Mouse (Mus musculus) WW6 (cell line): ENCODE data around the gene Tbl3.
"Not testable (repeated sequence)": the region's sequence is repeated elsewhere in the genome, so short reads cannot be mapped to it uniquely, and the experiment has no call there.

Source experiments
- DNase-seq: peaks from one replicate; pipeline ENCODE4 v3.0.0-alpha.2; 2013; ENCODE audit warnings: low read depth, low spot score

Gene Tbl3

GRCm38 (mm10) chr17:24727618-24728017 is 20.2 kb upstream of the Tbl3 start, which contains the start of gene Rpl3l:
TSS of gene Rpl3l (plus strand) at chr17:24727820.
- no peak for DNase-seq

DNA sequence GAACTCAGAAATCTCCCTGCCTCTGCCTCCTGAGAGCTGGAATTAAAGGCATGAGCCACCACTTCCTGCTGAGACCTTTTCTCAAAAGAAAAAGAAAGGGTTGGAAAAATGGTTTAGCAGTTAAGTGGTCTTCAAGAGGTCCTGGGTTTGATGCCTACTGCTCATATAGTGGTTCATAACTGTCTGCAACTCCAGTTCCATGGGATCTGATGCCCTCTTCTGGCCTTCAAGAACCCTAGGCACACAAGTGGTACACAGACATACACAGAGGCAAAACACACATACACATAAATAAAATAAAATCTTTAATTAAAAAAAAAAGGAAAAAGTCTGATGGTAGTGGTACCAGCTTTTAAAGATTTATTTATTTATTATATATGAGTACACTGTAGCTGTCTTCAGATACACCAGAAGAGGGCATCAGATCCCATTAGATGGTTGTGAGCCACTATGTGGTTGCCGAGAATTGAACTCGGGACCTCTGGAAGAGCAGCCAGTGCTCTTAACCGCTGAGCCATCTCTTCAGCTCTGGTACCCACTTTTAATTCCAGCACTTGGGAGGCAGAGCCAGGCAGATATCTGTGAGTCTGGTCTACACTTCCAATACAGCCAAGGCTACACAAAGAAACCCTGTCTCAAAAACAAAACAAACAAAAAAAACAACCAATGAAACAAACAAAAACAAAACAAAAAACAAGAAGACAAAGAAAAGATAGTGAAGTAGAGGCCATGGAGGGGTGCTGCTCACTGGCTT is 18.4 kb upstream of the Tbl3 start:
- no peak for DNase-seq

GRCm38 (mm10) chr17:24724184-24724583 is 16.7 kb upstream of the Tbl3 start, which contains the start of gene Ndufb10:
TSS of gene Ndufb10 (minus strand) at chr17:24724478.
- peak; percentile 83 for DNase-seq

- DNase-seq: no peak
These were observed 16.4 kb upstream of the Tbl3 start for GRCm38 (mm10) chr17:24723881-24724180.

DNA sequence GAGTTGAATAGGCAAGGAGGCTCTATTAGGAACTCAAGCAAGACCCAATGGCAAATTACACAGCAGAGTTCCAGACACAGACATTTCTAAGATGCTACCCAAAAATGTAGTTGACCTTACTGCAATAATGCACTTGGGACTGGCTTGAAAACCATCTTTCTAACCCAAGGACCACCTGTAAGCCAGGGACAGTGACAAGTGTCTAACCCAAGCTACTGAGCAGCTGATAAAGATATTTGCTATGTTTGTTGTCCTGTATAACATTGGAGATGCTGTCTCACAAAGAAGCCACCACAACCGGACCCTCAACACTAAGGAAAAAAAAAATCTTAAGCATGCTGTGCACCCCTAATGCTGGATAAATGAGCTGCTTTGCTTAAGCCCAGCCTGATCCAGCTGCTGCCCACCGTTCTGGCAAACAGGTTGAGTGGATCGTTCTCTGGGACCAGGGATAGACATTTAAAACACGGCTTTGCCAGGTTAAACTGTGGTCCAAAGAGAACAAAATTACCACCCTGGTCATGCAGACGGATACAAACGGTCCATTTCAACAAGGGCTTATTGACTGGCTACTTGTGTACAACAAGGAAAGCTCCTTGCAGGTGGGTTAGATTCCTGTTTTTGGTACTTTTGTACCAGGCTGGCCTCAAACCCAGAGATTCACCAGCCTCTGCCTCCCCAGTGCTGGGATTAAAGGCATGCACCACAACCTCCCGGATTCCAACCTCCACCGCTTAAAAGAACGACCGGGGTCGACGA is 15.8 kb upstream of the Tbl3 start:
- no peak for DNase-seq

DNA sequence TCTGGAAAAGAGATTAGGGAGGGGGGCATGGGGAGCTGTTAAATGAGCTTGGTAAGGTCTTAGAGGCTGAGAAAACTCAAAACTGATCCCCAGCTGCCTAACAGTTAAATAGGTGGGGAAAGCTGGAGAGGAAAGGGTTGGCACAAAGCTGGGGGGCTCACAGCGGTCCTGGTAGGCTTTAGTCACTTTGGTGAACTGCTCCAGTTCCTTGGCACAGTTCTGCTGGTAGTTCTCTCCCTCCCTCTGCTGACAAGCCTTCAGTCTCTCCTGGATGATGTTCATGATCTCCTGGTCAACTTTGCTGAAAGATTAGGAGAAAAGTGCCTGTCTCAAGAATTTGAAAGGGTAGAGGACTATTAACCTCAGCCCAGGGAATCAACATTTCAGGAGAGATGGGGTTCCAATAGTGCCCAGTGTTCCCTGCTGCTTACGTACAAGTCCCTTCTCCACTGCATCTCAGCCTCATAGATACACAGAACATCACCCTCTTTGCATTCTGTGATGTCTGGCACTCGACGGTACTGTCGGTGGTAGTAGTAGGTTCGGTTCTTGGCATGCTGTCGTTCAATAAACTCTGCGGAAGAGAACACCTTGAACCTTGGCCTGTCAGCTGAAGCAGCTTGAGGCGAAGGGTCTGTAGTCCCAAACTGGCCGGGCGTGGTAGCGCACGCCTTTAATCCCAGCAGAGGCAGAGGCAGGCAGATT is 14.9 kb upstream of the Tbl3 start:
- DNase-seq: no peak

DNA sequence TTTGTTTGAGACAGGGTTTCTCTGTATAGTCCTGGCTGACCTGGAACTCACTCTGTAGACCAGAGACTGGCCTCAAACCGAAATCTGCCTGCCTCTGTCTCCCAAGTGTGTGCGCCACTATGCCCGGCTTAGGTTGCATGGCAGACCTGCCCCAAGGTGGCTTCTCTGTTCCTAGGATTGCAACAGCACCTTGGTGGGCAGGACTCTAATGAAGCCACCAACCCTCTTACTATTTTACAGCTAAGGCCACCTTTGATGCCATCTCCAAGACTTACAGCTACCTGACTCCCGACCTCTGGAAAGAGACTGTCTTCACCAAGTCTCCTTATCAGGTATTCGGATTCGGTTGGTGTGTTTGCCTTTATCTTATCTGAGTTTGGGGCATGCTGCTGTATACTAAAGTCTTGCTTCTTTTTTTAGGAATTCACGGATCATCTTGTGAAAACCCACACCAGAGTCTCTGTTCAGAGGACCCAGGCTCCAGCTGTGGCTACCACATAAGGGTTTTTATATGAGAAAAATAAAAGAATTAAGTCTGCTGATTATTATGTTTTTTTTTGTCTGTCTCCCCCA is 14.0 kb upstream of the Tbl3 start:
- DNase-seq: not testable (repeated sequence)

DNA sequence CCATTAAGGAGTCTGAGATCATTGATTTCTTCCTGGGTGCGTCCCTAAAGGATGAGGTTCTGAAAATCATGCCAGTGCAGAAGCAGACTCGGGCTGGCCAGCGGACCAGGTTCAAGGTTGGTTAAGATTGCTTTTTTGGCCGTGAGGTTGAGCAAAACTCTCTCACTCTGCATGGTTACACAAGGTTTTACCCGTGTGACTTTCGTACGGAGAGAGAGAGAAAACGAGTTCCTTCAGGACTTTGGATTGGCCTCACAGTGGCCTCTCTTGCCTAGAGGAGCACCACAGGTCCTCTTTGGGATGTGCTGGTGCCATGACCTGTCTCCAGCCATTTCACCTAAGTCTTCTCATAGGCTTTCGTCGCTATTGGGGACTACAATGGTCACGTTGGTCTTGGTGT is 13.2 kb upstream of the Tbl3 start:
- DNase-seq: not testable (repeated sequence)

DNA sequence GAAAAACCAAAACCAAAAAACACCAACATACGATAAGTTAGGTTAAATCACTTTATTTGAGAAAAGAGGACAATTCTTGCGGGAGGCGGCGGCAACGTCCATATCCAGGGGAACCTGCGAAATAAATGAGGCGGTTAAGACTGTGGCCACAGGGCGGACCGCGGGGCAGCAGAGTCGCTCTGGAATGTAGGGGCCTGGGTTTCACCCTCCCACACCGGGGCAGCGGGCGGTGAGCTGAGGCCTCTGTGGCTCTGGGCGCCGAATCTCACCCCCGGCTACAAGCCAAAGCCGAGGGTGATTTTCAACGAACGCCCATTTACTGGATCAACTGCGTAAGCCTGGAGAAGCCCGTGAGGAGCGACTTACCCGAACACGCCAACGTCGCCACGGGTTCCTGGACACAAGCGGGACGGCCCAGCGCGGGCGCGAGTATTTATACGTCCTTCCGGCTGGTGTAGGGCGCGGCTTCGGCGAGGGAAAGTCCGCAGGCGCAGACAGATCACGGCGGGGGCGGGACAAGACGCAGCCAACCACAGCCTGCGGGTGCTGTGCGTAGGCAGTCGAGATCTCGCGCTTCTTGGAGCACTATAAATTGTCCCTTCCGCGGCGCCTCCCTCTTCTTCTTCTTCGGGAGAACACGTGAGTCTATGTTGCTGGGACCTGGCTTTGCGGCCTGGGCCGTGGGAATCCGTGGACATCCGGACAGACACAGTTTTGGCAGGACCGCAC is 12.2 kb upstream of the Tbl3 start:
- peak; percentile 93 for DNase-seq

DNA sequence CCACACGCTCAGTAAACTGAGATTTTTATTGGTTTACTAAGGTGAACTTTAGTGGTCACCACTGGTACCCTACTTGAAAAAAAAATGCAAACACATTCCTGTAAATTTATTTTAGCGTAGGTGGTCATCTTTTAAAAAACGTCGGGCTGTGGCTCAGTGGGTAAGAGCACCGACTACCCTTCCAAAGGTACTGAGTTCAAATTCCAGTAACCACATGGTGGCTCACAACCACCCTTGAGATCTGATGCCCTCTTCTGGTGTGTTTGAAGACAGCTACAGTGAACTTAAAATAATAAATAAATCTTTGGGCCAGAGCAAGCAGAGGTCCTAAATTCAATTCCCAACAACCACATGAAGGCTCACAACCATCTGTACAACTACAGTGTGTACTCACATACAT is 11.5 kb upstream of the Tbl3 start:
- not testable (repeated sequence) for DNase-seq

GRCm38 (mm10) chr17:24717943-24718342 is 10.5 kb upstream of the Tbl3 start, which contains the start of the genes Rnf151 and Rps2:
TSS of gene Rnf151 (minus strand) at chr17:24718063.
TSS of gene Rps2 (plus strand) at chr17:24718116.
- no peak for DNase-seq

DNA sequence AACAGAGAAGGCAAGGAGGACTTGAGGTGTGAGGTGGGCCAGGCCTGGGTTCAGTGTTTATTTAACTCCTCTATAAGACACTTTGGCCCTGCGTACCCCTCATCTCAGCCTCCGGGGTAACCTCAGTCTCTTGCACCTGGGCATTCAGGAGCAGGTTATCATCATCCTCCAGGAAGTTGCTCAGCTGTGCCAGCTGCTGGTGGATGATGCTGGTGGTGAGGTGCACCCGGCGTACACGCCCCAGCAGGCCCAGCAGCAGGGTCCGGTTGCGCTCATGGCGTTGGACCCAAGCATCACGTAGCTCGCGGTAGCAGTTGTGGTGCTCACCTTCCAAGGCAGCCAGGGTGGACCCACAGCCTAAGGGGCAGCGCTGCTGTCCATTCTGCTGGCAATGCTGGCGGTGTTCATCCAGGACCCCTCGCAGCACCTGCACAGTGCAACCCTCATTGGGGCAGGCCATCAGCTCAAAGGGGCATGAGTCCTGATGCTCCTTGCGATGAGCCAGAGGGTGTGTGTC is 8.8 kb upstream of the Tbl3 start:
- no peak for DNase-seq

- no peak for DNase-seq
These were observed 8.1 kb upstream of the Tbl3 start for GRCm38 (mm10) chr17:24715556-24715955.

DNA sequence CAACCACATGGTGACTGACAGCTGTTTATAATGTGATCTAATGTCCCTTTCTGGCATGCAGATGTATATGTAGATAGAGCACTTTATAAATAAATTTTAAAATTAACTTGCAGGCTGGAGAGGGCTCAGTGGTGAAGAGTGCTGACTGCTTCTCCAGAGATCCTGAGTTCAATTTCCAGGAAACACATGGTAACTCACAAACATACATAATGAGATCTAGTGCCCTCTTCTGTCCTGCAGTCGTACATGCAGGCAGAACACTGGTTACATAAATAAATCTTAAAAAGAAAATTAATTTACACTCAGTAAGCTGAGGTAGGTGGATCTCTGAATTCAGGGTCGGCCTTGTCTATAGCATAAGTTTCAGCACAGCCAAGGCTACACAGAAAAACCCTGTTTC is 1.2 kb upstream of the Tbl3 start:
- no peak for DNase-seq

DNA sequence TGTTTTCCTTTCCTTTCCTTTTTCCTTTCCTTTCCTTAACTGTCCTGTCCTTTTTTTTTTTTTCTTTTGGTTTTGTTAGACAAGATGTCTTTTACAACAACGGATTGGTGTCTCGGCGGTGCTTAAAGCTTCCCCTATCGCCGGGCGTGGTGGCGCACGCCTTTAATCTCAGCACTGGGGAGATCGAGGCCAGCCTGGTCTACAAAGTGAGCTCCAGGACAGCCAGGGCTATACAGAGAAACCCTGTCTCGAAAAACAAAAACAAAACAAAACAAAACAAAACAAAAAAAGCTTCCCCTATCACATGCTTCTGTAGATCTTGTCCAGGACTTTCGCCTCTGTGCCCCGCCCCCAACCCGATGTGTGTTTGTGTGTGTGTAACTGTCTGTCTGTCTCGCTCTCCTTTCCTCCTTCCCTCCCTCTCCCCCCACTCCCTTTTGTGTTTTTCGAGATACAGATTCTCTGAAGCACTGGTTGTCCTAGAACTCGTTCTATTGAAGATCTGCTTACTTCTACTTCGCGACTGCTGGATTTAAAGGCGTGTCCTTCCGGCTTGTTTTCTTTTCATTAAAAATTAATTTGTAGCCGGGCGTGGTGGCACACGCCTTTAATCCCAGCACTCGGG is 453 bp upstream of the Tbl3 start:
- DNase-seq: no peak

GRCm38 (mm10) chr17:24705821-24706220 is 1.6 kb downstream of the Tbl3 start:
- no peak for DNase-seq

DNA sequence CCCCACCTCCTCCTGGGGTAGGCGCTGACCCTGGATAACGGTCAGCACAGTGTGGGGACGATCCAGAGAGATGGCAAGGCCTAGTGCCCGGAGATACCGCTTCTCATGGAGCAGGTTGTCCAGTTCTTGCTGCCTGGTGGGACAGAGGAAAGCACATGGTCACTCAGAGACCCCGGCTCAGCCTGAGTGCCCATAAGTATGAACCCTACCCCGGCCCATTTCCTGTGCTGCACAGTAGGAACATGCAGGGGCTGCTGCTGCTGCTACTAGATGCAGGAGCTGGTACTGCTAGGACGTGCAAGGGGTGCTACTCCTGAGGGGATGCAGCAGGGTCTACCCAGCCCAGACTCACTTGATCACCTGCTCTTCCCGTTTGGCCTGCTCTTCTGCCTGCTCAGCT is 6.2 kb downstream of the Tbl3 start:
- DNase-seq: no peak

DNA sequence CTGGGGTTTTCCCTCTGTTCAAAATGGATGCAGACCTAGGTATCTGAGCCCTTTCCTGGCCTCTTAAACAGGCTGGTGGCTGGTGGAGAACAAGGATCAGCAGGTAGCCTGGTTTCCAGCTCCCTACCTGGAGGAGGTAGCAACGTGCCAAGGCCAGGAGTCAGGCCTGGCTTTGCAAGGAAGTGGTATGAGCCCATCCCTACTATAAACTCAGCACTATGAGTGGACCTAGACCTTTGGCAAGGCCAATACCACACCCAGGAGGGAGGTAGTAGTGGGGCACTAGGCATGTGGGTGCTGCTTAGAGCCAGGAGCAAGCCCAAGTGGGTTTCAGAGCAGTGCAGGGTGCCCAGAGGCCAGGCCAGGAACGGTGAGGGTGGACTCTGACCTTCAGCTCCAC is 8.0 kb downstream of the Tbl3 start:
- DNase-seq: no peak

- DNase-seq: no peak
These were observed 8.7 kb downstream of the Tbl3 start for GRCm38 (mm10) chr17:24698715-24699114.

GRCm38 (mm10) chr17:24697985-24698384 is 9.5 kb downstream of the Tbl3 start:
- no peak for DNase-seq
